Mouse (Mus musculus) cerebellum, postnatal 14 days (tissue): ENCODE results near the gene Stox2.

Experiments used
- DNase-seq, 2 experiments: peaks; one replicate each; pipeline ENCODE4 v3.0.0; 2021; ENCODE audit warnings: mixed read lengths in 2 of 2

The Stox2 gene

DNA sequence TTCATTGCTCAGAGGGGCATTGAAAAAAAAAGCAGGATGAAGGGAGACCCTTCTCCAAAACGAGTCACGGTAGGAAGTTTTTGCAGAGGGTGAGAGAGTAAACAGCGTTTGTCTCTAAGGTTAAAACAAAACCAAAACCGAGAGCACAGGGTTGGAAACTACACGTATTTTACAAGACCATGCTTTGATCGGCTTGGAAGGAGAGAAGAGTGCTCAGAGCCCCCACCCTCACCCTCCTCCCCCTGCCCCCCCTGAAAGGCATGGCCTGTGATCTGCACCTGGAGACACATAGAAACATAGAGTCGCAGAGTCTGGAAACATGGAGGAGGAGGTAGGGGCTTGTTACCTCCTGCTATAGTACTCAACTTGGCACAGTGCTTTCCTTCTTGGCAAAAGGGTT, 272.3 kb downstream of the Stox2 start:
- no peak for DNase-seq

DNA sequence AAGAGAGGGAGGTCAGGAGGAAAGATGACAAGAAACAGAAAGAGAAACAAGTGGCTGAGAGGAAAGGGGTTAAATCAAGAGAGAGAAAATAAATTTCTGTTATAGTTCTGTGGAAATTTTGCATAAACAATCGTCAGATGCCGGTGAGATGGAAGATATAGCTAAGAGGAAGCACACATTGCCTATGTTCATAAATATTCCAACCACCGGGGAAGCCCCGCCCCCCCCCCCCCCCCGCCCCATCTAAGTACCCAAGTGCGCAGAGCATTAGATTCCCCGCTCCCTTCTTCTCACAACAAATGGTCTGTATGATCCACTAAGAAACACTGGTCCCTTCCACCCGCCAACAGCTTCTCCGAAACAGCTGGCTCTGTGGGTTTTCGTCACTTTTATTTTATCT, 273.3 kb downstream of the Stox2 start:
- no peak for DNase-seq

DNA sequence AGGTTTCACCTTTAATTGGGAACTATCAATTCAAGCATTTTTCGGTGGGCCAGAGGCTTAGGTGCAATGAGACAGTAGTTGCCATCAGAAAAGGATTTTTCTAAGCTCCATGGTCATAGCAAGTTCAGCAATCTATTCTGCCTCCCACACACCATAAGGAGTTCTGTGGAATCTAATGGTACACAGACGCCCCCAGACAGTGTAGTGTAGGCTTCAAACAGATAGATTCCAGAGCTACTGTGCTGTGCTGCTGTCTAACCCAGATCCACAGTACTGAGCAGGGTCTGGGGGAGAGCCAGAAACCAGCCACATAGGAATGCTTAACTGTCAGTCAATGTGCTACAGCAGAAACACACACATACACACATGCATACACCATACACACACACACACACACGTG, 285.5 kb downstream of the Stox2 start:
- DNase-seq = no peak

DNA sequence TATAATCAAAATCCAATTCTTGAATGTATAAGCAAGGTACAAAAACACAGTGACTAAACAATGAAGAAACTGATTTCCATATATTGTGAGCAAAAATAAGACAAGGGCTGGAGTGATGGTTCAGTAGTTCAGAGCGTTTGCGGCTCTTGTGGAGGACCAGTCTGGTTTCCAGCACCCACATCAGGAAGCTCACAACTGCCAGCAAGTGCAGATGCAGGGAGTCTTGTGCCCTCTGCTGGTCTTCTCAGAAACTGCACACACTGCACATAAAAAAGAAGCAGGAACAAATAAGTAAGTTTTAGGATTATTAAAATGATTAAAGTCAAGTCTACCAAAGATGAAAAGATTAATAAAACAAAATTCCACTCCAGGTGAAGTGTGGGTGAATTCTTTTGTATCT, 291.6 kb downstream of the Stox2 start:
- DNase-seq = no peak

DNA sequence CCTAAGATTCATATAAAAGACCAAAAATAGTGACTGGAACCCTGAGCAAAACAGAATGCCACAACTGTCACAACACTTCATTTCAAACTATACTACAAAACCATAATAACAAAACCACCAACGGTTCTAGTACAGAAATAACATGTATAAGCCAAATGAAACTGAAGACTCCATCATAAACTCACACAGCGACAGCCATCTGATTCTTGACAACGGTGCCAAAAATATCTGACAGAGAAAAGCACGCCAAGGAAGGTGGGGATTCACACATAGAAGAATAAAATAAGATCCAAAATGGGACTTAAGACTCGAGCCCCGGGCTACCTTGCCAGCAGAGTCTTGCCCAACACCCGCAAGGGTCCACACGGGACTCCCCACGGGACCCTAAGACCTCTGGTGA, 300.9 kb downstream of the Stox2 start:
- DNase-seq = no peak

DNA sequence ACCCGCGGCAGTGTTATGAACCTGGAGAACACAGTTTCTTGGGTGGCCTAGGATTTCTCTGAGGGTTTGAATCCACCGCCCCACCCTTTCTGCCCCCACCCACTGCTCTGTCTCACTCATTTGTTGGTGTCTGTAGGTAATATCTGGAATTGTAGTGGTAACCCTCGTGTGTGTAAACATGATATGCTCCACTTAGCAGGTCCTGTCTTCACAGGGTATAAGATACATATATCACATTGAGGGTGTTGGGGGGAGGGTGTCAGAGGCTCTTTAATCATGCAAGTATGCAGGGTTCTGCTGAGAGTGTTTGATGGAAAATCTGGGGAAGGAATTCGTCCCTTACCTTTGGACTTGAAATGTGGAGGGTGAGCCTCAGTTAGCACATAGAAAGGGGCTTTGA, 310.1 kb downstream of the Stox2 start:
- no peak for DNase-seq

DNA sequence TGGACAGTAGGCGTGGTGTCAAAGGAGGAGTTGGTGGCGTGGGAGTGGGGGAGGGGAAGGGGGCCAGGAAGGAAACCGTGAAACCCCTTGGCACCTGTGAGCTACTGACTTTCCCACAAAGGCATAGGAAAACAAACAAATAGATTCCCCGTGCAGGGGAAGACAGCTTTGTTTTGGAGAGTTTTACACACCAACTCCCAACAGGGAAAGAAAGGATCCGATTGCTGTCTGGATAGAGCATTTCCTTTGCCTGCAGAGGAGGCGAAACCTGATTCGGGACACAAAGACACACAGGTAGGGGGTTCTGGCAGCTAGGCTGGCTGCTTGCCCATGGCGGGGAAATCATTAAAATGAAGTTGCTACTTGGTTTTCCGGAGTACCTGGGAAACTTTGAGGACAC, 310.6 kb downstream of the Stox2 start:
- DNase-seq = peak in 1 of 2 experiments; percentile 13

DNA sequence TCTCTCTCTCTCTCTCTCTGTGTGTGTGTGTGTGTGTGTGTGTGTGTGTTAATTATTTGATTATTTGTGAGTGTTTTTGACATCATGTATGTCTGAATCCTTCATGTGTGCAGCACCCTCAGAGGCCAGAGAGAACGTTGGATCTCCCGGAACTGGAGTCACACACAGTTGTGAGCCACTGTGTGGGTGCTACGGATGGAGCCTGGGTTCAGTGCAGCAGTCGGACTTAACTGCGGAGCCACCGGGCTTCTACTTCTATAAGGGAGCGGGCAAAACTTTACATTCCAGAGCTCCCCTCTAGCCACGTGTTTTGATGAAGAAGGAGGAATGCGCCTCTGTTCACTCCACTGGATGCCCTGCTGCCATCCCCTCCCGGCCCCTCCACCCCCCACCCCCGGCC, 311.4 kb downstream of the Stox2 start:
- DNase-seq = no peak

DNA sequence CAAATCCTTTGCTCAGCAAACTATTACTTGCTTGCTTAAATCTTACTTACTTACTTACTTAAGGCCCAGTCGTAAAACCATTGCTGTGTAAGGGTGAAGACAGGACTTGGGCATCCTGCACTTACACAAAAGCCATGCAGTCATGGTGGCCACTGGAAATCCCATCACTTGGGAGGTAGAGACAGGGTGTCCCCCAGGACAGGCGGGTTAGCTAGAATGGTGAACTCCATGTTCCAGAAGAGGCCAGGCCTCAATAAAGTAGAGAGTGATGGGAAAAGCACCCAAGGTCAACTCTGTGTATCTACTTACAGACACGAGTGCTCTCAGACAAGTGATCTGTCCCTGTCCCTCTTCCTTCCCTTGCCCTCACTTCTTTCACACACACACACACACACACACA, 312.8 kb downstream of the Stox2 start:
- DNase-seq = no peak
